Mouse (Mus musculus): ENCODE data around the gene Fam198a. TPM values are rescaled to one million over a fixed set of nuclear protein-coding genes. Genes with fewer than 3 reads are reported as not detected.
A peak's percentile ranks its signal among the peaks of the same experiment; 100 is the strongest.

Fam198a gene
- not detected in 2 replicates for total RNA-seq (2014; fragmentation: Nextera tagmentation)
- 1.3 TPM in 1 of 2 replicates, not detected in the other for total RNA-seq (2017)

DNA sequence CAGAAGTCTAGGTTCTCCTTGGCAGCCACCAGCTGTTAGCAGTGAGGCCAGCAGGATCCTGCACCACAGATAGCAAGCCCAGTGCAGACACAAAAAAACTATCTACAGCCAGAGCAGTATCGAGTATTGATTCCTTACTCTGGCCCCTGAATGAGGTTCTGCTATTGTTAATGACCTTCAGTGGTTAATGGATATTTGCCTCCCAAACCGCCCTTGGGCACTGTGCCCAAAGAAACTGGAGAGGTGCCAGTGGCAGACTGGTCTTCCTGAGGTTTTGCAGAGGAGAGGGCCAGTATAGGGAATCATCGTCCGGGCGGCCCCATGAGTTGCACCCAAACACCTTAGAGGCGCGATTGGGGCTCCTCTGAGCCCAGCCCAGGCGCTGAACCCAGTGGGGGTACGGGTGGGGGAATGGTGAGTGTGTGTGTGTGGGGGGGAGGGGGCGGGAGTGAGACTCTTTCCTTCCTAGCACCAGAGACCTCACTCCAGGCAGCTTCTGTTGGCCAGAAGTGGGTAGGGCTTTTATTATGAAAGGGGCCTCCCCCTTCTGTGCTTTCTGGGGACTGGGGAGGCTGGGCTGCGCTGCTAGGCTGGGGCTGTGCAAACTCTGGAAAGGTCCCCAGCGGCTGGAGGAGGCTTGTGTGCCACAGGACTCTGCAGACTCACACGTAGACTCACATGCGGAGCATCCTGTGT, at the start of gene Fam198a:
Gene Fam198a (plus strand): TSS at position 571 of the 696 bp plus-strand sequence.
- peak; percentile 50; the same call in 1 of the 2 replicates for ATAC-seq (replicated peaks; ENCODE audit: low FRiP score, low TSS enrichment, poor library complexity, severe bottlenecking)

GRCm38 (mm10) chr9:121901710-121902700, 48.8 kb upstream of the Fam198a start:
- ATAC-seq (replicated peaks; ENCODE audit: low FRiP score, low TSS enrichment, poor library complexity, severe bottlenecking) = no peak

- ATAC-seq (replicated peaks; ENCODE audit: low FRiP score, low TSS enrichment, poor library complexity, severe bottlenecking) = no peak
These were observed 47.1 kb upstream of the Fam198a start for GRCm38 (mm10) chr9:121903476-121904305.

- no peak for ATAC-seq (replicated peaks; ENCODE audit: low FRiP score, low TSS enrichment, poor library complexity, severe bottlenecking)
These were observed 46.5 kb upstream of the Fam198a start for GRCm38 (mm10) chr9:121904319-121904718.

- no peak for ATAC-seq (replicated peaks; ENCODE audit: low FRiP score, low TSS enrichment, poor library complexity, severe bottlenecking)
These were observed 45.8 kb upstream of the Fam198a start for GRCm38 (mm10) chr9:121904946-121905345.

DNA sequence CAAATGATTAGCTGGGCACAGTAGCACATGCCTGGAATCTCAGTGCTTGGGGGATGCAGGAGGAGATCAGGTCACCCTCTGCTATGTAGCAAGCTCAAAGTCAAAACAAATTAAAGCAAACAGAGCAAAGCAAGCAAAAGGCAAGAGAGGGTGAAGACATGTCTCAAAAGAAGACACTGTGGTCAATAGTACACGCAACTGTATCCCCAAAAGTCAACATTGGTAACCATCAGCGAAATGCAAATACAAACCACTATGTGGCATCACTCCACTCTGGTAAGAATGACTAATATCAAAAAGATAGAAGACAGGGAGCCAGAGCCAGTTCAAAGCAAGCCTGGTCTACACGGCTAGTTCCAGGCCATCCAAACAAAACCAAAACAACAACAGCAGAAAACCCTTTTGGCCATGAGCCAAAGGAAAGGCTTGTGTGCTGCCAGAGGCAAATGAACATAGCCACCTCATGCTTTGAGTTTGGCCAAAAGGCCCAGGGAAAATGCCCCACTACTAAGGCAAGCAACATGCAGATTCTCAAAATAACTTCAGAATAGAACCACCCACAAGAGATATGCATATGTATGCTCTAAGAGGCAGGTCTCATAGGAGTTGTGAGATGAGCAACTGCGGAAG, 45.1 kb upstream of the Fam198a start:
- no peak for ATAC-seq (replicated peaks; ENCODE audit: low FRiP score, low TSS enrichment, poor library complexity, severe bottlenecking)

- ATAC-seq (replicated peaks; ENCODE audit: low FRiP score, low TSS enrichment, poor library complexity, severe bottlenecking) = no peak
These were observed 44.3 kb upstream of the Fam198a start for GRCm38 (mm10) chr9:121906456-121906855.

DNA sequence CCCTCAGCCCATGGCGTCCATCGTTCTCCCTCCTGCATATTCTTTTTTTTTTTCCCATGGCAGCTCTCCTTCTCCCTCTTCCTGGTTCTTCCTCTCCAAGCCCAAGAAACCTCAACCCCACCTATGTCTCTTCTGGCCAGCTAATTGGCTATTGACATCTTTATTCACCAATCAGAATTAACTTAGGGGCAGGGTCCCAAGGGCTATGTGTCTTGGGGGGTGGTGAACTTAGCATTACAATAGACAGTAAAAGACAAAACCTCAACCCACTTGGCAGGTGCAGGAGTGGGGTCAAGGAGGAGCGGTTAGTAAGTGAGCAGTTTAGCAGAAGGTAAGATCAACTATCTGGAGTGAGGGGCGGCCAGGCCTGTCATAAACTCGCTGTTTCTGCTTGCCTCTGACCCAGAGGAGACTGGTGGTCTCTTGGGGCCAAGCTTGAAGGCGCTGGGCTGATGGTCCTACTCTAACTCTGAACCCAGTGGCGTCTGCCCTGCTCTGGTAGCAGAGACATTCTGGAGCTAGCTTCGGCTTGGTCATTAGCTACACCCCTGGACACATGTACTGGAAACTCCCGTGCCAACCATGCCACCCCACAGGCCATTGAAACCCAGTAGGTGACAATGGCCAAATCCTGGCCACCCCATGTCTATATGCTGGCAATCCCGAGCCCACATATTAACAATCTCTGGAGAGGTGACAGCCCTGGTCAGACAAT, 43.3 kb upstream of the Fam198a start:
- no peak for ATAC-seq (replicated peaks; ENCODE audit: low FRiP score, low TSS enrichment, poor library complexity, severe bottlenecking)

- ATAC-seq (replicated peaks; ENCODE audit: low FRiP score, low TSS enrichment, poor library complexity, severe bottlenecking) = no peak
These were observed 42.5 kb upstream of the Fam198a start for GRCm38 (mm10) chr9:121908321-121908720.

- ATAC-seq (replicated peaks; ENCODE audit: low FRiP score, low TSS enrichment, poor library complexity, severe bottlenecking) = no peak
These were observed 41.2 kb upstream of the Fam198a start for GRCm38 (mm10) chr9:121909635-121910034.

DNA sequence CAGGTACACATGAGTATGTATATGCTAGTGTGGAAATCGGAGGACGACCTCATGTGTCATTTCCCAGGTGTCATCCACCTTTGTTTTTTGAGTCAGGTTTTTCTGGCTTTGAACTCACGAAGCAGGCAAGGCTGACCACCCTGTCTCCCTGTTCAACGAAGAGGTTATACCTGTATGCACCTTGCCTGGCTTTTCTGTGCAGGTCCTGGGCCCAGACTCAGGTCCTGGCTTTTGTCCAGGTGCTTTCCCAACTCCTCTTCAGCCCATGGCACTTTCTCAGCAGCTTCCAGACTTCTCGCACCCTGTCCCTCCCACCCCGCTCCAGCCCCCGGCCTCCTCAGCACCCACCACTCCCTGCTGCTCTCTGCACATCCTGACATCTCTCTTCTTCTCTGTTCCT, 39.6 kb upstream of the Fam198a start:
- ATAC-seq (replicated peaks; ENCODE audit: low FRiP score, low TSS enrichment, poor library complexity, severe bottlenecking) = no peak

- ATAC-seq (replicated peaks; ENCODE audit: low FRiP score, low TSS enrichment, poor library complexity, severe bottlenecking) = no peak
These were observed 38.0 kb upstream of the Fam198a start for GRCm38 (mm10) chr9:121912786-121913185.

- no peak for ATAC-seq (replicated peaks; ENCODE audit: low FRiP score, low TSS enrichment, poor library complexity, severe bottlenecking)
These were observed 36.5 kb upstream of the Fam198a start for GRCm38 (mm10) chr9:121914226-121914757.

GRCm38 (mm10) chr9:121915056-121915455, 35.7 kb upstream of the Fam198a start:
- ATAC-seq (replicated peaks; ENCODE audit: low FRiP score, low TSS enrichment, poor library complexity, severe bottlenecking) = no peak

- ATAC-seq (replicated peaks; ENCODE audit: low FRiP score, low TSS enrichment, poor library complexity, severe bottlenecking) = no peak
These were observed 34.7 kb upstream of the Fam198a start, which contains the start of gene Cyp8b1 for GRCm38 (mm10) chr9:121916102-121916501. Cyp8b1 (minus strand) TSS chr9:121916305.

DNA sequence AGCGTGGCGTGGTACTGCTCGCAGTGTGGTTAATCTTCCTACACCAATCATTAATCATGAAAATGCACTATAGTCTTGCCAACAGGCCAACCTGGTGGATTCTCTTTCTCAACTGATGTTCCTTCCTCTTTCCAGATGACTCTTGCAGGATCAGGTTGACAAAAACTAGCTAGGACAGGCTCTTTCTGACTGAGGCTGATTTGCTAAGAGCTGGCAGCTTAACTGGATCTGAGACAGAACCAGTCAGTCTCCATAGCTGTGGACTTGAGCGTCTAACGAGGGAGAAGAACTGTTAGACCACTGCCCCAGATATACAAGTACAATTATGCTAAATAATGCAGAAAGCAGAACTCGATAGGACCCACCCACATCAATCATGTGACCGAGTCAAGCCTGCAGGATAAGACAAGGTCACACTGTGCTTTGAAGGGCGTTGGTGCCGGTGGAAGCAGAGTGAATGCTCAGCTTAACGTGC, 31.7 kb upstream of the Fam198a start:
- ATAC-seq (replicated peaks; ENCODE audit: low FRiP score, low TSS enrichment, poor library complexity, severe bottlenecking) = peak; percentile 72

DNA sequence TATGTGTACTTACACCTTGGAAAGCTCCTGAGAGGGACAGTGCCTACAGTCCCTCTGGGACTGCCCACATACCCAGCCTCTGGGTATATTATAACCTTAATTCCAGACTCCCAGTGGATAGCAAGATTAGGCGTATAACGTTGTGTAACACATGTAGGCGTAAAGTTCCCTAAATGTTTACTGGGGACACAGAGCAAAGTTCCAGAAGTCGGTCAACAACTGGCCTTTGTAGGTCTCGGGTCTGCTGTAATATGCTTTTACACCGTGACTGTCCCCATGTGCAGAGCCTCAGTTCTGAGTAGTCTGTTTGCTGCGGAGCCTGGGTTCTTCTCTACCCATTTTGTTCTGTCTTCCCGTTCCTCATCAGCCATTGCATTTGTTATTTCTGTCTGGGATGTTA, 27.3 kb upstream of the Fam198a start:
- no peak for ATAC-seq (replicated peaks; ENCODE audit: low FRiP score, low TSS enrichment, poor library complexity, severe bottlenecking)

DNA sequence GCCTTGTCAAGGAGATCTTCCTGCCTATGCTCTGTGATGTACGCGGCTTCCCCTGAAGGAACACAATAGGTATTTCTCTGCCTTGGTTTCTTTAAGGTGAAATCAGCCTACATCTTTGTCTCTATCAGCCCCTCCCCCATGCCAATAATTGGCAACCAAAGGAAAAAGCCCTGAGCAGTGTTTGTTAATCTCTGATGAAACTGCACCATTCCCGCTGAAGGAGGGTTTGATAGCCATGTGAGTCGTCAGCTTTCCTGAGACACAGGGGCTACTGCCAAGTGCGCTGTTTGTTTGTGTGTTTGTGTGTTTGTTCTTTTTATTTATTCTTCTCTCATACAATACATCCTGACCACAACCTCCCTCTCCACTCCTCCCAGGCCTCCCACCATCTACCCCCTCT, 26.9 kb upstream of the Fam198a start:
- ATAC-seq (replicated peaks; ENCODE audit: low FRiP score, low TSS enrichment, poor library complexity, severe bottlenecking) = no peak

All from megakaryocyte-erythroid progenitor cell, adult 5-6 weeks (primary cell).